Mouse (Mus musculus) brain, embryonic 18.5 days (tissue): ENCODE results near the gene Cbx7.
"Not testable (repeated sequence)": the region's sequence is repeated elsewhere in the genome, so short reads cannot be mapped to it uniquely, and the experiment has no call there.

ENCODE experiments used
- DNase-seq: peaks from one replicate; pipeline ENCODE4 v3.0.0-alpha.2; 2012; ENCODE audit warnings: low read depth, low spot score

Gene Cbx7

GRCm38 (mm10) chr15:79927637-79928122 lies 43.2 kb downstream of the Cbx7 start:
- no peak for DNase-seq

DNA sequence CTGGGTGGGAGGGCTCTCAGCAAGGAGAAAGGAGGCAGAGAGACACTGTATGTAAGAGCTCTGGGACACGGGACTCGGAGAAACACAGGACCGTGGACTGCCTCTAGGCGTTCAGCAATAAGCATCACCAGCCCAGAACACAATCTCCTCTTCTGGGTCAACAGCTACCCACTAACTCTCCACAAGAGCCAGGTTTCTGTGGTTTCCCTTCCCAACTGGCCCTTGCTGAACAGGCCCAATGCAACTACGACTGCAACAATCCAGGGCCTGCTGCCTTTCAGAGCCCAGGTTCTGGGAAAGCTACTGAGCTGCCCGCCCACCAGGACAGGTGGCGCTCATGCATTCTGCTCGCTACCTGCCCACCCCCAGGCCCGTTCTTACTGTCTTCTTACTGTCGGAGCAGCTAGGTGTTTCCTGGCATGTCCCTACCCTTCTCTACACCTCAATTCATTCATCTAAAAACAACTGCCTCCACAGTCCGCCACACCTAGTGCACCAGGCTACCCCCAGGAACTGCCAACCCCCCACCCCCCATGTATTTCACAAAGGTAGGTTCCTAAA lies 44.0 kb downstream of the Cbx7 start:
- DNase-seq, result no peak

GRCm38 (mm10) chr15:79919787-79920186 lies 51.1 kb downstream of the Cbx7 start:
- no peak for DNase-seq

DNA sequence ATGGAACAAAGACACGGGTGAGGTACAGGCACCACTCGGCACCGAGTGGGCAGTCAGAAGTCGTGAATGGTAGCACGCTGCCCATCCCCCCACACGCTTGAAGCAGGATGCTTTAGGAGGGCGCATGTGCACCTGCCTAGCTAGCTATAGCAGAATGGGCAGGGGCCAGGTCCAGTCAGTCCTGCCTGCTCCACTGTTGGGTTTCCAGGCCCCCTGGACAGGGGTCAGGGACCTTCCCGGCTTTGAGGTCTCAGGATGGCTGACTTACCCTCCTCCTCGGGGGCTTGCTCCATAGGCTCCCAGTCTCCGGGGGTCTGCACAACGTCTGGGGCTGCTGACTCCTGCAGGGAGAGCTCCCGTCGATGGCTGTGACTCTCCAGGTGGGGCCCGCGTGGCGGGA lies 52.4 kb downstream of the Cbx7 start:
- no peak for DNase-seq

GRCm38 (mm10) chr15:79917111-79917720 lies 53.7 kb downstream of the Cbx7 start:
- no peak for DNase-seq

DNA sequence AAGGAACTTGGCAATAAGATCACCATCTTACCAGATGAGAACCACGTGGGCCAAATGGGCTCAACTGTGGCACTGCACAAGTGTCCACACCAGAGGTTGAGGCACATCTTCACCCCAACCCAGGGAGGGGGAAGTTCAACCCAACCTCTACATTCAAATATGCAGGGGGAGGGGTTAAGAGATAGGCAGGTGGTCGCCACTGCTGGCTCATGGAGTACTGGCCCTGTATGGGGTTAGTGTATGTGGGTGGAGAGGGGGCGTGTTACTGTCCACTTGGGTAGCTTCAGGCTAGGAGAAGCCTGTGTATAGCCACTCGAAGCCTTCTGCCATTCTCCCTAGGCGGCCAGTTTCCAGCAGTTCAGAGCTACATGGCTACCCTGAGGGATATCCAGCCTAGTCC lies 54.8 kb downstream of the Cbx7 start:
- no peak for DNase-seq

DNA sequence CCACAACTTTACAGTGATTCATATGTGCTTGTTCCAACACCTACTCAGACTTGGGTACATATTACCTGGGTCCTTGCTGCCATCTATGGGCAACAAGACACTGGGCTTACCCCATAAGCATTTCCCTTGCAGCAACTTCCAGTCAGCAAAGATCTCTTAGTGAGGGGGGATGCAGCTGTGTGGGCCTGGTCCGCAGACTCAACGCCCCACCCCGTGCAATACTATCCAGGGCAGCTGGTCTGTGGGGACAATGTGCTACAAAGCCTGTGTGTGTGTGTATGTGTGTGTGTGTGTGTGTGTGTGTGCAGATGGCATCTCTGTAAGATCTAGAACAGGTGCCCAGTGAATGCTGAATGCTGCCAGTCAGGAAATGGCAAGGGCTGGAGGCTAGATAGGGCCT lies 56.6 kb downstream of the Cbx7 start:
- DNase-seq, result no peak

- DNase-seq, result no peak
These were observed 57.1 kb downstream of the Cbx7 start for GRCm38 (mm10) chr15:79913761-79914346.

- no peak for DNase-seq
These were observed 59.6 kb downstream of the Cbx7 start for GRCm38 (mm10) chr15:79911339-79911738.

DNA sequence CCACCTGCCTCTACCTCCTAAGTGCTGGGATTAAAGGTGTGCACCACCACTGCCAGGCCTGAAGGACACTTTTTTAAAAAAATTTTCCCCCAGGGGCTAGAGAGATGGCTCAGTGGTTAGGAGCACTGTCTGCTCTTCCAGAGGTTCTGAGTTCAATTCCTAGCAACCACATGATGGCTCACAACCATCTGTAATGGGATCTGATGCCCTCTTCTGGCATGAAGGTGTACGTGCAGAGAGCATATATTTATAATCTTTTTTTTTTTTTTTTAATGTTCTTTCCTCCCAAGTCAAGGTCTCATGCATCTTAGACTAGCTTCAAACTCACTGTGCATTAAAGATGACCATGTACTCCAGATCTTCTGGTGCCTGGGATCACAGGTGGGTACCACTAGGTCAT lies 60.1 kb downstream of the Cbx7 start:
- DNase-seq, result not testable (repeated sequence)

DNA sequence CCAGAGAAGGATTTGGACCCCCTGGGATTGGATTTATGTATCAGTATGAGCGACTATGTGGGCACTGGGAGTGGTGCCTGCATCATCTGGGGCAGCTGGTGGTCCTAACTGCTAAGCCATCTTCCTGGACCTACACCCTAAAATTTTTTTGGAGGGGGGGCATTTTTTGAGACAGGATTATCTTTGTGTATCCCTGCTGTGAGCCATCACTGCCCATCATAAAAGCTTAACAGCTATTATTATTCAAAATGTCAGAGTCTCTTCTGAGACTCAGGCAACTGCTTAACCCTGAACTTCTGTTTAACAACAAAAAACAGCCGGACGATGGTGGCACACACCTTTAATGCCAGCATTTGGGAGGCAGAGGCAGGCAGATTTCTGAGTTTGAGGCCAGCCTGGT lies 61.9 kb downstream of the Cbx7 start:
- not testable (repeated sequence) for DNase-seq

- DNase-seq, result no peak
These were observed 64.1 kb downstream of the Cbx7 start for GRCm38 (mm10) chr15:79906855-79907254.

- no peak for DNase-seq
These were observed 65.7 kb downstream of the Cbx7 start for GRCm38 (mm10) chr15:79905211-79905610.

- not testable (repeated sequence) for DNase-seq
These were observed 66.2 kb downstream of the Cbx7 start for GRCm38 (mm10) chr15:79904678-79905077.

DNA sequence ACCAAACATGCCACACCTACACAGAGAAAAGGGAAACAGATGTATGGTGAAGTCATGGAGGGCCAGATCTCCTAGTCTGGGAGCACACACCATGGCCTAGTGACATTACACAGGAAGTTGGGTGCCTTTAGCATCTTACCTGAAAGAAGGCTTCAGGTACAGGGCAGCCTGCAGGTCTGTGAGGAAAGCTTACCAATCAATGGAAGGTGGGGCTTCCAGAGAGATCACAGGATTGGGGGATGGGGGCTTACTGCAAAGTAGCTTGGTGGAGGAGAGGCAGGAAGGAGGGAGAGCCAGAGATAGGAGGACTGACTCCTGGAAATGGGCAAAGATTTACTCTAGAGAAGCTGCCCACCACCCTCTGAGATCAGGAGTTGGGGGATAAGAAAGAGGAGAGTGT lies 67.0 kb downstream of the Cbx7 start:
- no peak for DNase-seq

- not testable (repeated sequence) for DNase-seq
These were observed 67.8 kb downstream of the Cbx7 start for GRCm38 (mm10) chr15:79903081-79903480.

- no peak for DNase-seq
These were observed 69.5 kb downstream of the Cbx7 start for GRCm38 (mm10) chr15:79901399-79901798.

DNA sequence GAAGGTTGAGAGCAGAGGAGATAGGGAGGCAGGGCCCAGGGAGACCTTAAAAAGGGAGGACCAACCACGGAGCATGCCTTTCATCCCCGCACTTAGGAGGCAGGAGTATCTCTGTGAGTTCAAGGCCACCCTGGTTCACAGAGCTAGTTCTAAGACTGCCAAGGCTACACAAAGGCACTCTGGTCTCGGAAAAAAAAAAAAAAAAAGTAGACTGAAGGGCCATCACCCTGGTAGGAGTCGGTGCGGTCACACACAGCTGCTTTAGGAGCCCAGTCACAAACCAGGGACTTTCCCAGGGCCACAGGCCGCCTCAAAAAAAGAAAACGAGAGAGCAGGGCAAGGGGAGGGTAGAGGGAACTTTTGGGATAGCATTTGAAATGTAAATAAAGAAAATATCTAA lies 70.2 kb downstream of the Cbx7 start:
- DNase-seq, result no peak

GRCm38 (mm10) chr15:79899828-79900510 lies 71.0 kb downstream of the Cbx7 start:
- DNase-seq, result no peak

- DNase-seq, result no peak
These were observed 71.9 kb downstream of the Cbx7 start for GRCm38 (mm10) chr15:79898988-79899387.

GRCm38 (mm10) chr15:79896080-79896725 lies 74.7 kb downstream of the Cbx7 start:
- DNase-seq, result no peak
